Mouse (Mus musculus) common myeloid progenitor, adult 5-6 weeks (primary cell): ENCODE data around the gene Rpl10. TPM values are rescaled to one million over a fixed set of nuclear protein-coding genes. Genes with fewer than 3 reads are reported as not detected.

ENCODE experiments used
- ATAC-seq: replicated peaks from 2 replicates; pipeline ENCODE4 v1.8.0; 2016; ENCODE audit warnings: low read depth, mild to moderate bottlenecking, moderate TSS enrichment, inconsistent platforms; ENCODE audit not compliant: poor library complexity, severe bottlenecking
- total RNA-seq: library from RNA; stranded (forward); fragments of 200-1000, 187-1606 nt; gene quantifications from 2 replicates; pipeline ENCODE4 v1.2.3, GENCODE M21; 2017

Rpl10 gene
- total RNA-seq, 1 experiment from 2014 or later, result 1,474 TPM

DNA sequence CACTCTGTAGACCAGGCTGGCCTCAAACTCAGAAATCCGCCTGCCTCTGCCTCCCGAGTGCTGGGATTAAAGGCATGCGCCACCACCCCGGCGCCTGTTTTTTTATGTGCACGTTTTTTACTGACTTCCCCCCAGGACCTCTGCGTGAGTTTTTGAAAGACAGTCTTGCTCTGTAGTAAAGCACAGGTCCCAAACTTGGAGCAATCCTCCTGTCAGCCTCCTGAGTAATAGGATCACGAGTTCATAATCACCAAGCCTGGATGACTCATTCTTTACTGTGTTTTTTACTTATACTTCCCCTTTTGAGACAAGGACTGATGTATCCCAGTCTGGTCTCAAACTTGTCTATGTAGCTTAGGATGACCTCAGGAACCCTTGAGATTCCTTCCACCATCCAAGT is 7.3 kb downstream of the Rpl10 start:
- ATAC-seq, result no peak

DNA sequence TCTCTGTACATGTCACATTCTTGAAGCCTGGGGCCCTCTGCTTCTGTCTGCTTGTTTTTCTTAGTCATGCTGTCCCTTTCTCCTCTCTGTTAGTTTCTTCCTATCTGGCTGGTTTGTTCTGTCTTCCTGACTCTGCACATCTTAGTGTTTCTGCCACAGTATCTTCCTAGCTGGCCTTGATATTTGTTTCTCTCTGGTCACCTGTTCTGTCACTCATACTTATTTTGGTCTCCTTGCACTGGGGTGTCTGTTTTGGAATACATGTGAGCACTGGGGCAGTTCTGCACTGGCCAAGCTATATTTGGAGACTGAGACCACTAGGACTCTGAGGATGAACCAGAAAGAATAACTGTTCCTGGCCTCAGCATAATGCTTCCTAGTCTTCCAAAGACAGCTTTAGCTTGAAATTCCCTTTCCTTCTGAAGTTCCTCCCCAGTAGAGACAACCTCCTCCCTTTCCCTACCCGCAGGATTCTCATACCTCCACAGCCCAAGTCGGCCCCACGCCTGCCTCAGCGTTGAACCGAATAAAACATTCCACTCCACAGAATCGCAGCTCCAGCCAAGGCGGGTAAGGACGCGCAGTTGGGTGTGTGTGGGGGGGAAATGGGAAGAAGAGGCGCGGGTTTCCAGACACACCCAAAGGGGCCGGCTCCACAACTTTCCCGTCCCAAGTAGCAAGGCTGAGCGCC is 10.6 kb downstream of the Rpl10 start:
- ATAC-seq, result no peak

DNA sequence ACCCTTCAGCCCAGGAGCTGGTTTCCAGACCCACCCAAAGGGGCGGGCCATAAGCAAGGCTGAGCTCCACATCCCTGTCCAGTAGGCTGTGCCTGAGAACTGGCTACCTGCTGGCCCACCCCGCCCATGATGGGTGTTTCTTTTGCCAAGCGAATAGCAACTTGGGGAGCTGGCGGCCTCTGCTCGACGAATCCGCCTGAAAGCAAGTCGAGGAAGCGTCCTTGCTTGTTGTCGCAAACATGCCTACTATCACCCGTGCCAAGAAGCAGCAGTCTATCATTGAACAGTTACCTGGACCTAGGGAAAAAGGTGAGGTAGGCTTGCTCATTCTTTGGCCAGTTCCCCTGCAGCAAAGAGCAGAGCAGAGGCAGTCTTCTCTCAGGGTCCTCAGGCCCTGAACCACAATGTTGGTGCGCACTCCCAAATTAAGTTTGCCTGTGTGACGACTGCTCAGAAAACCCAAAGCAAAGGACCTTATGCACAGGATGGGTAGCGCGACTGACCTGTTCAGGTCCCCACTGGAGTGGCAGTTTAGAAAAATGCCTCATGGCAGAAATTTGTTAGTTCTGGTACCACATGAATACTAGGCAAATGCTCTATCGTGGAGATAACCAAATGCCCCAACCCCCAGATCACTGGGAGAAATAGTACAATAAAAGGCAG is 11.3 kb downstream of the Rpl10 start, which contains the start of the genes Taz and Dnase1l1:
Gene Taz, plus strand, starts transcription at position 181 of the 663 bp plus-strand sequence.
Gene Dnase1l1, minus strand, starts transcription at position 606 of the 663 bp plus-strand sequence.
- ATAC-seq, result peak; percentile 88

GRCm38 (mm10) chrX:74282395-74283091 is 11.9 kb downstream of the Rpl10 start:
- ATAC-seq, result peak; percentile 77

- no peak for ATAC-seq
These were observed 12.5 kb downstream of the Rpl10 start for GRCm38 (mm10) chrX:74283092-74283437.

DNA sequence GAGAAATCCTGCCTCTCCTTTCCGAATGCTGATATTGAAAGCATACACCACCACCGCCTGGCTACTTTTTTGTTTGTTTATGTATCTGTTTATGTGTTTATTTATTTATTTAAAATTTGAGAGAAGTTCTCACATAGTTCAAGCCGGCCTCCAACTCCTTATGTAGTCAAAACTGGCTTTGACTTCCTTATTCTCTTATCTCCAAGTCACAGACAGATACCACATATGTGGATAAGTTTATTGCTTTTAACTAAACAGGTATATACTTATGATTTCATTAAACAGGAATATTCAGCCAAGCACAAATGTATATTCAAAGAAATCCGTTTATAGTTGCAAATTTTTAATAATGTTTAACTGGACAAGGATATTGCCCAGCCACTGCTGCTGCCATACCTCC is 22.8 kb downstream of the Rpl10 start:
- ATAC-seq, result no peak

- peak; percentile 99 for ATAC-seq
These were observed 26.2 kb downstream of the Rpl10 start, which contains the start of gene Atp6ap1 for GRCm38 (mm10) chrX:74296538-74297448. TSS of gene Atp6ap1 (plus strand) at chrX:74297097.

DNA sequence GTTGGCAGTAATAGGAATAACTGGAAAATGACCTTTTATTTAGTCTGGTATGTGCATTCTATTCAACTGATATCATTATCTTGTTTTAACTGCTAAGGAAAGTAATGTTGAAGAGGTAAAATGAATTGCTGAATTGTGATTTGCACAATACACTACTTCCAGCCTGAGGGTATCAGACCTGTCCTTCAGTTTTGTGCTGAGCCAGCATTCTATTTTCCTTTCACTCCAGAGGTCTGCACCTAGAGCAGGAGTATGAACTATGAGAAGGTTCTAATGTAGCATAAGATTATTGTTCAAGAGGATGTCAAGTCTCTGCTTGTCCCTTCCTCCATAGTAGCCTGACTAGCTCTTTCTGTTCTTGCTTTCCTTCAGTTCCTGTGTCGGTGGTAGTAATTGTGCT is 27.7 kb downstream of the Rpl10 start:
- no peak for ATAC-seq

GRCm38 (mm10) chrX:74299721-74300120 is 29.1 kb downstream of the Rpl10 start:
- ATAC-seq, result peak; percentile 28

DNA sequence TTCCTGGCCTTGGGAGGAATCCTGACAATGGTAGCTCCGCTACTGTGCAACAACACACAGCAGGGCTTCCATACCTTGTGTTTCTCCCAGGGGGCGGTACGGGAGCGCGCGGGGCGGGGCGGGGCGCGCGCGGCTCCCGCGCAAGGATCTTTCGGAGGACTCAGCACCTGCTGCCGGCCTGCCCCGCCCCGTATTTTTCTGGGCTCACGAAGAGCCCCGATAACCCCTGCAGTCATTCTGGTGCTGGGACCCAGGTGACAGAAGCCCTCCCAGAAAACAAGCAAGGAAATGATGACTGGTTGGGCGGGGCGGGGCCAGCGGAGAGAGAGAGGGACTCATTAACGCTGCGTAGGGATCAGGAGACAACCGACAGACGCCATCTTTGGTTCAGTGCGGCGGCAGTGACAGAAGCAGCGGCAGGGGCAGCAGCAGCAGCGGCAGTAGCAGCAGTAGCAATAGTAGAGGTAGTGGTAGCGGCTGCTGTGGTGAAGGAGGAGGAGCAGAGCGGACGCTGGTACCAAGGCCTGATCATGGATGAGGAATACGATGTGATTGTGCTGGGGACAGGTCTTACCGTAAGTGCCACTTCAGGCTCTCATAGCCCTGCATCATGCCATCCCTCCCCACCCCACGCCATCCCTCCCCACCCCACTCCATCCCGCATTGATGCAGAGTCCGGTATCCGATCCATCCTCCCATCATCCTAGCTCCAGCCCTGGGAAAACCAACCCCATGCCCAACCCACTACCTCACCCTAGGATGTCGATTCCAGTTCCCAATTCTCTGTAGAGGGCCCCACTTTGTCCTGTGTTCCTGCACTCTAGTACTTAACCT is 34.5 kb downstream of the Rpl10 start, which contains the start of gene Gdi1:
Gene Gdi1, plus strand, starts transcription at position 132 of the 834 bp plus-strand sequence.
- peak; percentile 97 for ATAC-seq

DNA sequence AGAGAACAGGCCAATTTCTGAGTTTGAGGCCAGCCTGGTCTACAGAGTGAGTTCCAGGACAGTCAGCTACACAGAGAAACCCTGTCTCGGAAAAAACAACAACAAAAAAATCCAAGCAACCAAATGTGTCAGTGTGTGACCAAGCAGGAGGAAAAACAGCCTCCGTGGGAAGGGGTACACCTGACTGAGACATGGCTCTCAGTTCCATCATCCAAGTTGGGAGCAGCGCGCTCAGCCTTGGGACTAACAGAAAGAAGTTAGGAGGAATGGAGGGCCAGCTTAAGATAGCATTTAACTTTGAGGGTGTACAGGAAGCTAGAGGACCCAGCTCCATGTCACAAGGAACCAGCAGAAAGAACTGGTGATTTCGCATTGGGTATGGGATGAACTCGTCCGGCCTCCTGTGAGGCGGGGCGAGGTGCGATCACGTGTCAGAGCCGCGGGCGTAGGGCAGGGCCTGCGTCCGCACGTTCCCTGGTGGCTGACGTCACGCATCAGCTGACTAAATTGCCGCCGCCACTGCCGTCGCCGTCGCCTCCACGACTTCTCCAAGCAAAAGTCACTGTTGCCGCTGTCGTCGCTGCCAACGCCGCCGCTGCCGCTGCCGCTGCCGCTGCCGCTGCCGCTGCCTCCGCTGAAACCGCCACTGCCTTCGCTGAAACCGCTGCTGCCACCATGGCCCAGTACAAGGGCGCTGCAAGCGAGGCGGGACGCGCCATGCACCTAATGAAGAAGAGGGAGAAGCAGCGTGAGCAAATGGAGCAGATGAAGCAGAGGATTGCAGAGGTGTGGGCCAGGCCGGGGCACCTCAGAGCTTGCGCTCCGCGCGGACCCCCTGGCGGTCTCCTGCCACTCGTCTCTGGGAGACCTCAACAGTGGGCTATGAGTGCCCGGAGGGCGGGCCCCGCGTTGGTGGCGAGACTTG is 42.2 kb downstream of the Rpl10 start, which contains the start of gene Fam50a:
Gene Fam50a, plus strand, starts transcription at position 494 of the 925 bp plus-strand sequence.
- peak; percentile 99 for ATAC-seq

Other genes starting within 250 kb of the Rpl10 start
- 42.8 and 54.9 TPM in 2 replicates for gene Irak1, start 246.9 kb upstream of the Rpl10 start, total RNA-seq
- gene Opn1mw, start 143.3 kb upstream of the Rpl10 start, total RNA-seq, result not detected in 2 replicates
- gene Mecp2, start 135.4 kb upstream of the Rpl10 start, total RNA-seq, result 16.9 and 26.2 TPM in 2 replicates
- not detected in 2 replicates for gene Tex28, start 103.0 kb upstream of the Rpl10 start, total RNA-seq
- gene Tktl1, start 93.6 kb upstream of the Rpl10 start, total RNA-seq, result not detected in 2 replicates
- gene Flna, start 21.0 kb upstream of the Rpl10 start, total RNA-seq, result 400 and 472 TPM in 2 replicates
- 90.2 and 104 TPM in 2 replicates for gene Emd, start 16.1 kb upstream of the Rpl10 start, total RNA-seq
- gene Taz, start 11.1 kb downstream of the Rpl10 start, total RNA-seq, result 26.1 and 34.3 TPM in 2 replicates
- gene Dnase1l1, start 11.5 kb downstream of the Rpl10 start, total RNA-seq, result 9.8 and 26.6 TPM in 2 replicates
- gene Atp6ap1, start 26.3 kb downstream of the Rpl10 start, total RNA-seq, result 81.6 and 153 TPM in 2 replicates
- gene Gdi1, start 34.2 kb downstream of the Rpl10 start, total RNA-seq, result 29.7 and 35.3 TPM in 2 replicates
- 41.7 and 54.4 TPM in 2 replicates for gene Fam50a, start 42.2 kb downstream of the Rpl10 start, total RNA-seq
- 0.92 and 1.2 TPM in 2 replicates for gene Plxna3, start 58.3 kb downstream of the Rpl10 start, total RNA-seq
- gene Lage3, start 82.8 kb downstream of the Rpl10 start, total RNA-seq, result 22.4 and 30.6 TPM in 2 replicates
- 15.4 and 17.2 TPM in 2 replicates for gene Ubl4a, start 102.4 kb downstream of the Rpl10 start, total RNA-seq
- gene Slc10a3, start 102.5 kb downstream of the Rpl10 start, total RNA-seq, result 9.0 and 17.0 TPM in 2 replicates
- 12.0 and 12.7 TPM in 2 replicates for gene Fam3a, start 122.5 kb downstream of the Rpl10 start, total RNA-seq
- gene Ikbkg, start 122.5 kb downstream of the Rpl10 start, total RNA-seq, result 28.0 and 61.3 TPM in 2 replicates
- 51.4 and 63.2 TPM in 2 replicates for gene G6pdx, start 158.4 kb downstream of the Rpl10 start, total RNA-seq
- not detected in 2 replicates for gene Gm6880, start 210.6 kb downstream of the Rpl10 start, total RNA-seq